Mouse (Mus musculus) liver, embryonic 11.5 days (tissue): ENCODE measurements around the gene Sergef. TPM values are rescaled to one million over a fixed set of nuclear protein-coding genes. Genes with fewer than 3 reads are reported as not detected.

Experiments
- ATAC-seq: fragments of 200-750 bp; cut with Nextera tagmentation; replicated peaks from 2 replicates; pipeline ENCODE4 v1.8.0; 2017; ENCODE audit warnings: moderate number of reproducible peaks, mild to moderate bottlenecking, moderate TSS enrichment, moderate library complexity; ENCODE audit not compliant: low FRiP score
- DNase-seq: peaks from one replicate; pipeline ENCODE4 v3.0.0-alpha.2; 2017; ENCODE audit warnings: low spot score
- H3K27ac ChIP-seq: fragments of 300-500 bp; sonication (generic); 2 replicates; pipeline ENCODE4 v1.5.1; 2014; ENCODE audit warnings: mild to moderate bottlenecking, low read depth, low read length, control low read depth
- H3K27me3 ChIP-seq: fragments of 300-500 bp; sonication (generic); replicated peaks from 2 replicates; pipeline ENCODE4 v1.6.1; 2014; ENCODE audit warnings: low read length, mixed read lengths; ENCODE audit not compliant: control insufficient read depth, insufficient read depth
- H3K36me3 ChIP-seq: fragments of 300-500 bp; sonication (generic); 2 replicates; pipeline ENCODE4 v1.6.1; 2014; ENCODE audit warnings: mild to moderate bottlenecking, low read length, moderate library complexity, mixed read lengths; ENCODE audit not compliant: control insufficient read depth, insufficient read depth
- H3K4me1 ChIP-seq: fragments of 300-500 bp; sonication (generic); replicated peaks from 2 replicates; pipeline ENCODE4 v1.6.1; 2014; ENCODE audit warnings: low read length, mixed read lengths; ENCODE audit not compliant: control insufficient read depth, insufficient read depth
- H3K4me2 ChIP-seq: fragments of 300-500 bp; sonication (generic); 2 replicates; pipeline ENCODE4 v1.6.1; 2014; ENCODE audit warnings: mild to moderate bottlenecking, control low read depth, moderate library complexity
- H3K4me3 ChIP-seq: fragments of 300-500 bp; sonication (generic); 2 replicates; pipeline ENCODE4 v1.5.1; 2014; ENCODE audit warnings: low read depth, low read length, control low read depth
- H3K9ac ChIP-seq: fragments of 300-500 bp; sonication (generic); 2 replicates; pipeline ENCODE4 v1.6.1; 2014; ENCODE audit warnings: low read depth, low read length, control low read depth
- H3K9me3 ChIP-seq: fragments of 300-500 bp; sonication (generic); 2 replicates; pipeline ENCODE4 v1.6.1; 2016; ENCODE audit warnings: low read length, inconsistent platforms, mixed read lengths; ENCODE audit not compliant: control insufficient read depth
- WGBS: fragments of 180-500 bp; shearing (Covaris S2); extraction: QIAGEN DNeasy Blood & Tissue Kit; methylation state at CpG from one replicate; pipeline ENCODE4 v1.1.7; 2014; 5-methylcytosine and 5-hydroxymethylcytosine counted together
- polyA plus RNA-seq: library from polyadenylated mRNA; unstranded; fragments of >200 nt; fragmentation: Nextera tagmentation; extraction: Ambion mirVana; gene quantifications from 2 replicates; pipeline ENCODE4 v1.2.1, GENCODE M21; 2014

Gene Sergef
- polyA plus RNA-seq, 1 experiment from 2014 or later, result 13.2 TPM

GRCm38 (mm10) chr7:46504157-46504556 is 135.4 kb downstream of the Sergef start:
- Histone ChIP-seq H3K27me3 (no peaks in the 10 kb centered on the region), H3K36me3 (no peaks in the 10 kb centered on the region), H3K4me1 (peaks cover 11% of the 10 kb centered on the region), H3K9me3 (no peaks in the 10 kb centered on the region), H3K4me2 (no peak overlapping the region), H3K27ac (no peak overlapping the region), H3K4me3 (no peak overlapping the region), H3K9ac (no peak overlapping the region)
- no peak for DNase-seq
- WGBS, result 55% methylated on average over 4 of the region's 4 CpGs
- no peak for ATAC-seq

GRCm38 (mm10) chr7:46502650-46503049 is 137.0 kb downstream of the Sergef start:
- no peaks in the 10 kb centered on the region for H3K36me3 ChIP-seq
- H3K9me3 ChIP-seq, result no peaks in the 10 kb centered on the region
- ATAC-seq, result no peak
- no peak overlapping the region for H3K27ac ChIP-seq
- H3K27me3 ChIP-seq, result no peaks in the 10 kb centered on the region
- 62% methylated on average over 13 of the region's 13 CpGs for WGBS
- no peak overlapping the region for H3K4me2 ChIP-seq
- H3K4me1 ChIP-seq, result peaks cover 11% of the 10 kb centered on the region
- H3K9ac ChIP-seq, result no peak overlapping the region
- DNase-seq, result no peak
- H3K4me3 ChIP-seq, result no peak overlapping the region

GRCm38 (mm10) chr7:46501458-46501857 is 138.1 kb downstream of the Sergef start:
- DNase-seq (no peak), ATAC-seq (no peak)
- no peaks in the 10 kb centered on the region for H3K27me3 ChIP-seq
- H3K9ac ChIP-seq, result no peak overlapping the region
- no peak overlapping the region for H3K27ac ChIP-seq
- no peak overlapping the region for H3K4me3 ChIP-seq
- no peaks in the 10 kb centered on the region for H3K9me3 ChIP-seq
- peaks cover 11% of the 10 kb centered on the region for H3K4me1 ChIP-seq
- H3K4me2 ChIP-seq, result no peak overlapping the region
- WGBS, result 40% methylated on average over 2 of the region's 2 CpGs
- no peaks in the 10 kb centered on the region for H3K36me3 ChIP-seq

GRCm38 (mm10) chr7:46499561-46499960 is 140.0 kb downstream of the Sergef start:
- Histone ChIP-seq H3K27me3 (no peaks in the 10 kb centered on the region), H3K27ac (no peak overlapping the region), H3K36me3 (no peaks in the 10 kb centered on the region), H3K4me1 (peaks cover 11% of the 10 kb centered on the region), H3K4me3 (no peak overlapping the region), H3K4me2 (no peak overlapping the region), H3K9ac (no peak overlapping the region), H3K9me3 (no peaks in the 10 kb centered on the region)
- no peak for DNase-seq
- no peak for ATAC-seq
- WGBS, result 76% methylated on average over 4 of the region's 4 CpGs

GRCm38 (mm10) chr7:46492134-46492678 is 147.4 kb downstream of the Sergef start:
- no peaks in the 10 kb centered on the region for H3K4me1 ChIP-seq
- H3K4me3 ChIP-seq, result no peak overlapping the region
- no peak overlapping the region for H3K9ac ChIP-seq
- H3K36me3 ChIP-seq, result no peaks in the 10 kb centered on the region
- 72% methylated on average over 14 of the region's 14 CpGs for WGBS
- ATAC-seq (no peak), DNase-seq (no peak)
- no peaks in the 10 kb centered on the region for H3K27me3 ChIP-seq
- H3K27ac ChIP-seq, result no peak overlapping the region
- no peaks in the 10 kb centered on the region for H3K9me3 ChIP-seq
- H3K4me2 ChIP-seq, result no peak overlapping the region

GRCm38 (mm10) chr7:46487354-46487753 is 152.3 kb downstream of the Sergef start:
- Histone ChIP-seq H3K9me3 (no peaks in the 10 kb centered on the region), H3K4me1 (peaks cover 3% of the 10 kb centered on the region), H3K27me3 (no peaks in the 10 kb centered on the region), H3K9ac (no peak overlapping the region), H3K4me3 (no peak overlapping the region), H3K36me3 (no peaks in the 10 kb centered on the region), H3K4me2 (no peak overlapping the region), H3K27ac (no peak overlapping the region)
- ATAC-seq (no peak), DNase-seq (no peak)
- 68% methylated on average over 4 of the region's 4 CpGs for WGBS

GRCm38 (mm10) chr7:46486761-46487160 is 152.8 kb downstream of the Sergef start:
- H3K36me3 ChIP-seq, result no peaks in the 10 kb centered on the region
- ATAC-seq (no peak), DNase-seq (no peak)
- H3K4me3 ChIP-seq, result no peak overlapping the region
- no peak overlapping the region for H3K4me2 ChIP-seq
- peaks cover 8% of the 10 kb centered on the region for H3K4me1 ChIP-seq
- H3K27me3 ChIP-seq, result no peaks in the 10 kb centered on the region
- no peak overlapping the region for H3K9ac ChIP-seq
- no peak overlapping the region for H3K27ac ChIP-seq
- H3K9me3 ChIP-seq, result no peaks in the 10 kb centered on the region
- 87% methylated on average over 5 of the region's 5 CpGs for WGBS

- Histone ChIP-seq H3K4me3 (no peak overlapping the region), H3K27ac (no peak overlapping the region), H3K27me3 (no peaks in the 10 kb centered on the region), H3K4me2 (no peak overlapping the region), H3K9me3 (no peaks in the 10 kb centered on the region), H3K9ac (no peak overlapping the region), H3K4me1 (peaks cover 10% of the 10 kb centered on the region), H3K36me3 (no peaks in the 10 kb centered on the region)
- no peak for ATAC-seq
- 68% methylated on average over 6 of the region's 6 CpGs for WGBS
- DNase-seq, result no peak
Observed at GRCm38 (mm10) chr7:46484223-46484622, 155.4 kb downstream of the Sergef start.

- no peak for ATAC-seq
- H3K4me1 ChIP-seq, result peaks cover 10% of the 10 kb centered on the region
- 78% methylated on average over 10 of the region's 10 CpGs for WGBS
- H3K27ac ChIP-seq, result no peak overlapping the region
- no peak for DNase-seq
- H3K27me3 ChIP-seq, result no peaks in the 10 kb centered on the region
- H3K4me3 ChIP-seq, result no peak overlapping the region
- no peaks in the 10 kb centered on the region for H3K36me3 ChIP-seq
- no peaks in the 10 kb centered on the region for H3K9me3 ChIP-seq
- no peak overlapping the region for H3K9ac ChIP-seq
- H3K4me2 ChIP-seq, result no peak overlapping the region
Observed at GRCm38 (mm10) chr7:46483050-46483449, 156.6 kb downstream of the Sergef start.
